8 mouse cellular contexts compared by ENCODE assay signal in genomic region chr11:69837604-69837951, GRCm38 (mm10). TPM values are rescaled to one million over a fixed set of nuclear protein-coding genes. Genes with fewer than 3 reads are reported as not detected.
A peak's percentile ranks its signal among the peaks of the same experiment; 100 is the strongest.
DNase-seq lines count a peak whose midpoint lies in the region; ATAC-seq and TF ChIP-seq lines count a peak whose summit lies in the region.

Nlgn2 (minus strand) TSS chr11:69837784.

- no peaks in the 10 kb centered on the region for H3K79me2 ChIP-seq in liver, adult 2 months (ENCODE audit: control insufficient read depth, insufficient read depth, low read length)

- 0% methylated on average over 29 of the region's 32 CpGs for WGBS in liver, adult 2 months
- under 1% methylated on average over 24 of the region's 32 CpGs for WGBS in forebrain, embryonic 11.5 days
- WGBS in midbrain, embryonic 15.5 days: 0% methylated on average over 29 of the region's 32 CpGs

- no peaks in the 10 kb centered on the region for H3K36me3 ChIP-seq in liver, adult 2 months (ENCODE audit: control insufficient read depth, insufficient read depth, low read length)
- no peaks in the 10 kb centered on the region for H3K36me3 ChIP-seq in forebrain, embryonic 11.5 days (ENCODE audit: control insufficient read depth, insufficient read depth, low read length)
- H3K36me3 ChIP-seq in midbrain, embryonic 15.5 days (replicated peaks): no peaks in the 10 kb centered on the region; the same call in 1 of the 2 replicates

- peak within 1 kb of the TSS; percentile 94 for H3K27ac ChIP-seq in liver, adult 2 months (replicated peaks; ENCODE audit: insufficient read depth, low read depth, low read length)
- H3K27ac ChIP-seq in forebrain, embryonic 11.5 days (ENCODE audit: low read depth, low read length): peak within 1 kb of the TSS; percentile 83
- H3K27ac ChIP-seq in midbrain, embryonic 15.5 days: peak within 1 kb of the TSS; percentile 97

- no peaks in the 10 kb centered on the region for H3K9me3 ChIP-seq in forebrain, embryonic 11.5 days (ENCODE audit: control insufficient read depth, low read length)
- H3K9me3 ChIP-seq in midbrain, embryonic 15.5 days: no peaks in the 10 kb centered on the region

- 0 out of 2 replicates have a peak, but pooled peaks cover 3% of the 10 kb centered on the region for H3K27me3 ChIP-seq in liver, adult 2 months (ENCODE audit: control insufficient read depth, insufficient read depth, low read length)
- no peaks in the 10 kb centered on the region; the same call in 1 of the 2 replicates for H3K27me3 ChIP-seq in forebrain, embryonic 11.5 days (ENCODE audit: control insufficient read depth, insufficient read depth, low read length)
- no peaks in the 10 kb centered on the region for H3K27me3 ChIP-seq in midbrain, embryonic 15.5 days (replicated peaks)

- H3K4me3 ChIP-seq in liver, adult 2 months (ENCODE audit: insufficient read depth, low read depth, low read length): peak within 1 kb of the TSS; percentile 94
- H3K4me3 ChIP-seq in forebrain, embryonic 11.5 days (ENCODE audit: low read depth, low read length): peak within 1 kb of the TSS; percentile 73
- H3K4me3 ChIP-seq in midbrain, embryonic 15.5 days: peak within 1 kb of the TSS; percentile 89

- peak within 1 kb of the TSS; percentile 92 for H3K4me2 ChIP-seq in forebrain, embryonic 11.5 days (ENCODE audit: low read depth, low read length, severe bottlenecking)
- peak within 1 kb of the TSS; percentile 96 for H3K4me2 ChIP-seq in midbrain, embryonic 15.5 days

- TF ChIP-seq POLR2A in liver, adult 2 months (IDR thresholded peaks at IDR 0.05; ENCODE audit: extremely low read depth, insufficient read depth, low read length): 0 out of 2 replicates have a peak, but pooled peaks have one; percentile 19

- peak within 1 kb of the TSS; percentile 90 for H3K9ac ChIP-seq in liver, adult 2 months (ENCODE audit: low read depth, low read length)
- peak within 1 kb of the TSS; percentile 89 for H3K9ac ChIP-seq in forebrain, embryonic 11.5 days (ENCODE audit: low read length)
- peak within 1 kb of the TSS; percentile 98 for H3K9ac ChIP-seq in midbrain, embryonic 15.5 days

- peak; percentile 44; the same call in 1 of the 2 replicates for ATAC-seq in forebrain, embryonic 11.5 days (replicated peaks; ENCODE audit: low FRiP score)
- peak; percentile 82 for ATAC-seq in midbrain, embryonic 15.5 days (replicated peaks)

- no peak for TF ChIP-seq CTCF in liver, adult 2 months (IDR thresholded peaks at IDR 0.05; ENCODE audit: low read depth, low read length)

- peaks cover 2% of the 10 kb centered on the region for H3K4me1 ChIP-seq in liver, adult 2 months (ENCODE audit: control insufficient read depth, insufficient read depth, low read length)
- peaks cover 30% of the 10 kb centered on the region for H3K4me1 ChIP-seq in forebrain, embryonic 11.5 days (replicated peaks; ENCODE audit: control insufficient read depth, insufficient read depth, low read length)
- peaks cover 43% of the 10 kb centered on the region for H3K4me1 ChIP-seq in midbrain, embryonic 15.5 days

- DNase-seq in liver, adult 2 months (ENCODE audit: extremely low read depth, low read depth, low spot score): no peak
- DNase-seq in liver: no peak
- no peak for DNase-seq in adrenal gland, postnatal 4 days (ENCODE audit: low spot score in 2 of 2)
- DNase-seq in forebrain, embryonic 11.5 days (ENCODE audit: low spot score): no peak
- DNase-seq in layer of hippocampus, postnatal 36 days: no peak
- no peak for DNase-seq in thymus, postnatal 4 days
- no peak for DNase-seq in yolk sac, embryonic 10.5 days (ENCODE audit: low spot score)

RNA-seq across cellular contexts. Expression of gene Nlgn2, which starts in this region (rescaled TPM):
- 0.18 and 0.34 TPM in 2 replicates for total RNA-seq in liver, adult 2 months (2014; rRNA removed)
- 0.93 and 1.9 TPM in 2 replicates for polyA plus RNA-seq in liver, adult 2 months (2012; rRNA removed)
- 10 to 100 TPM; 33.6 to 35.2 TPM for total RNA-seq in adrenal gland, postnatal 4 days (2021)
- polyA plus RNA-seq in forebrain, embryonic 11.5 days (2014; fragmentation: Nextera tagmentation; extraction: Ambion mirVana): 11.0 and 11.1 TPM in 2 replicates
- 100 to 1,000 TPM; 192 to 206 TPM for total RNA-seq in layer of hippocampus, postnatal 36 days (2021)
- polyA plus RNA-seq in midbrain, embryonic 15.5 days (2015; fragmentation: Nextera tagmentation; extraction: Ambion mirVana): 24.0 and 24.2 TPM in 2 replicates

Comparison
In these comparisons a context has a peak if more than half of its experiments do, and no peak if none do; other contexts are left out.
1. RNA of gene Nlgn2 (total RNA-seq): 192 to 206 TPM in layer of hippocampus, postnatal 36 days and 33.6 to 35.2 TPM in adrenal gland, postnatal 4 days; 0.18 to 0.34 TPM in liver, adult 2 months; every median in the first group is over 10 times any median in the second.
2. RNA of gene Nlgn2 (total RNA-seq): 192 to 206 TPM in layer of hippocampus, postnatal 36 days; 33.6 to 35.2 TPM in adrenal gland, postnatal 4 days; every median in the first group is over 4 times any median in the second.
3. Peak in every context shown above with its lines, with median percentiles within 50 percentile points of each other: H3K27ac ChIP-seq, H3K4me3 ChIP-seq and H3K9ac ChIP-seq.